Mouse (Mus musculus) lung, adult 2 months (tissue): ENCODE data around the gene Rps18.

Experiments used
- CTCF ChIP-seq: fragments of 200-500 bp; IDR thresholded peaks from 2 replicates; pipeline ENCODE4 v1.5.1; 2011; ENCODE audit warnings: mild to moderate bottlenecking, low read length, control low read depth; ENCODE audit not compliant: insufficient read depth
- POLR2A ChIP-seq: fragments of 200-500 bp; IDR thresholded peaks from 2 replicates; pipeline ENCODE4 v1.6.1; 2011; ENCODE audit warnings: low read depth, mild to moderate bottlenecking, control low read depth, low read length, borderline replicate concordance; ENCODE audit errors: extremely low read depth

DNA sequence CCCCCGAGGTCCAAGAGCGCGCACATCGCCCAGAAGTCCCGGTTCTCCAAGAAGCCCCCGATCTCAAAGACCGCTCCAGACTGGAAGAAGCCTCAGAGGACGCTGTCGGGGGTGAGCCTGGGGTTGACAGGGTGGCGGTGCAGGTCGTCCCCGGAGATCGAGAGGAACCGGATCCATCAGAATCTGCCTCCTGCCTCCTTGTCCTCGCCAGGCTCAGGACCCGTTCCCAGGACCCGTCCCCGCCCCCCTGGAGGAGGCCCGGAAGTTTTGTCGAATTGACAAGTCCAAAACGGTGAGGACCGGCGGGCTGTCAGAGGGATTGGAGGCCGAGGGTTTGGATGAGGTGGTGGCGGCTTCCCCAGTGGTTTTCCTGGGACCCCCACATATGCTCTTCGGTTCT is 14.8 kb downstream of the Rps18 start:
- no peak for TF ChIP-seq POLR2A
- no peak for TF ChIP-seq CTCF
